Mouse (Mus musculus) macrophage (primary cell): Measurements from ENCODE around the gene Olfr1191-ps1. TPM values are rescaled to one million over a fixed set of nuclear protein-coding genes. Genes with fewer than 3 reads are reported as not detected.
"Not testable (repeated sequence)": the region's sequence is repeated elsewhere in the genome, so short reads cannot be mapped to it uniquely, and the experiment has no call there.

ENCODE experiments used
- H3K27ac ChIP-seq: fragments of 350-480 bp; formaldehyde crosslinking; 2 replicates; pipeline ENCODE4 v1.9.0; 2021
- H3K36me3 ChIP-seq: fragments of 350-480 bp; formaldehyde crosslinking; 2 replicates; pipeline ENCODE4 v1.9.0; 2021; ENCODE audit errors: inconsistent target
- H3K4me3 ChIP-seq: fragments of 350-480 bp; formaldehyde crosslinking; 2 replicates; pipeline ENCODE4 v1.9.0; 2021; ENCODE audit errors: inconsistent target
- H3K79me2 ChIP-seq: fragments of 350-480 bp; formaldehyde crosslinking; 2 replicates; pipeline ENCODE4 v1.9.0; 2021; ENCODE audit errors: inconsistent target
- WGBS: methylation state at CpG from one replicate; pipeline ENCODE4 v1.1.7; 2026; ENCODE audit warnings: inconsistent platforms; ENCODE audit not compliant: missing documents; 5-methylcytosine and 5-hydroxymethylcytosine counted together
- polyA plus RNA-seq: library from polyadenylated mRNA; stranded (reverse); fragments of 250-400 nt; gene quantifications from 3 replicates; pipeline ENCODE4 v1.2.4, GENCODE M21; 2018; ENCODE audit warnings: inconsistent platforms
- total RNA-seq, 78 experiments: library from RNA; depleted of rRNA; stranded (reverse); fragments of 250-400 nt; gene quantifications; 1 replicate in 9 of 78; 2 replicates in 24 of 78; 3 replicates in 43 of 78; 4 replicates in 2 of 78; pipeline ENCODE4 v1.2.4; 2018; ENCODE audit warnings: inconsistent platforms in 56 of 78

The Olfr1191-ps1 gene
- total RNA-seq (2018; cell fraction: chromatin; rRNA removed), result not detected
- total RNA-seq (2018; cell fraction: cytosol; rRNA removed), result not detected
- total RNA-seq (2018; cell fraction: nucleus; rRNA removed), result not detected
- not detected in 3 replicates for polyA plus RNA-seq

DNA sequence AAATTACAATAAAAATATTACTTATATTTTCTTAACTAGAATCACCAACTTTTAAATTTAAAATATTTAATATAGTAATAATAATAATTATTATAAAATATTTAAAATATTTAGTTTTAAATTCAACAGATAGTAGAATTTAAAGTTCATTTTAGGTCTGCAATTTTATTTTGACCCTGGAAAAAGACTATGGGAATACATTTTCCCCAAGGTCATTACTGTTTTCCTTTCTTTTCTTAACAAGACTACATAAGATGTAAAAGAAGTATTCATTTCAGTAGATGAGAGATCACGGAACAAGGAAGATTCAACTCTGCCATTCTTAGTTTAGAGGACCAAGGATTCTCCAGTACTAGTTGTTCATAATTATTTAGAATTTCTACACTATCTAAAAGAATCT lies at the start of gene Olfr1191-ps1:
Olfr1191-ps1 (plus strand) TSS at position 301 of the 400 bp plus-strand sequence.
- 89% methylated on average over 1 of the region's 1 CpGs for WGBS
- not testable (repeated sequence) for H3K4me3 ChIP-seq, H3K27ac ChIP-seq, H3K36me3 ChIP-seq, H3K79me2 ChIP-seq

DNA sequence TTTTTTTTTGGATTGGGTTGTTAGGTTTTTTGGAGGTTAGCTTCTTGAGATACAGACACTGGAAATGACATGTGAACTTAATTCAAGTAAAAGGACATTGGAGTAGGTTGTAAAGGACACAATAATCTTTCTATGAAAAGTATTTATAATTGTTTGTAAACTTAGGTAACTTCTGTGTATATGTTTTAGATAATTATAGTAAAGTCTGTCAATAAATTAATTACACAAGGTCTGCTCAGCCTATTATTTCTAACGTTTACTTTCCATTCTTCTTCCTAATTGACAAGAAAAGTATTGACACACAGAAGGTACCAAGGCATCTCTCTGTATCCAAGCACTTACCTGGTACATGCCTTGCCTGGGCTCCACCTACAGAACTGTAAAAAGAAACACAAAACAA lies 7.9 kb downstream of the Olfr1191-ps1 start, which contains the start of gene Olfr1192-ps1:
Olfr1192-ps1 (plus strand) TSS at position 301 of the 400 bp plus-strand sequence.
- H3K4me3 ChIP-seq, result no peak within 1 kb of the TSS
- H3K27ac ChIP-seq, result no peak within 1 kb of the TSS
- H3K36me3 ChIP-seq, result no peaks in the 10 kb centered on the region
- 44% methylated on average over 1 of the region's 1 CpGs for WGBS
- H3K79me2 ChIP-seq, result no peaks in the 10 kb centered on the region

- H3K4me3 ChIP-seq, H3K79me2 ChIP-seq, H3K36me3 ChIP-seq: not testable (repeated sequence)
These were observed 35.0 kb downstream of the Olfr1191-ps1 start, which contains the start of gene Olfr1193 for GRCm38 (mm10) chr2:88675328-88675727. Olfr1193 (plus strand) TSS chr2:88675628.

DNA sequence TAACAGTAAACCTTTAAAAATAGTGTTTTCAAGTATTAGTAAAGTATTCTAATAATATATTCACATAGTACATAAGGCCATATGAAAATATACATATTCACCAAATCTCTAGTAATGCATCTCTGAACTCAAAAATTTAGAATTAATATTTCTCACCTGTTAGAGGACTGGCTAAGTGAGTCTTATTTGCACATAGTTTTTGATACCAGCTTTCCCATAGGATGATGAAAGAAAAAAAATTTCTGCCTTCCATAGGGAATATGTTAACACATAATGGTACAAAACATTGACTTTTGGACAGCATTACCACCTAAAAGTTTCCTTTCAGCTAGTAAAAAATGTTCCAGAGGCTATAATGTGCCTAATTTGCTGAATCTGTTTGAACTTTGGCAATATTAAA lies 48.7 kb downstream of the Olfr1191-ps1 start, which contains the start of gene Olfr1195:
Olfr1195 (minus strand) TSS at position 101 of the 400 bp plus-strand sequence.
- no peak within 1 kb of the TSS for H3K4me3 ChIP-seq
- H3K27ac ChIP-seq, result no peak within 1 kb of the TSS
- no peaks in the 10 kb centered on the region for H3K79me2 ChIP-seq
- no peaks in the 10 kb centered on the region for H3K36me3 ChIP-seq

More at GRCm38 (mm10) chr2:88675328-88675727, 35.0 kb downstream of the Olfr1191-ps1 start, which contains the start of gene Olfr1193:
- not testable (repeated sequence) for H3K27ac ChIP-seq

Other genes starting within 250 kb of the Olfr1191-ps1 start
- gene Olfr1179, start 234.1 kb upstream of the Olfr1191-ps1 start, polyA plus RNA-seq, result not detected in 3 replicates
- not detected in 3 replicates for gene Olfr1180, start 221.4 kb upstream of the Olfr1191-ps1 start, polyA plus RNA-seq
- gene Olfr1181, start 214.4 kb upstream of the Olfr1191-ps1 start, polyA plus RNA-seq, result not detected in 3 replicates
- not detected in 3 replicates for gene Gm13757, start 191.4 kb upstream of the Olfr1191-ps1 start, polyA plus RNA-seq
- not detected in 3 replicates for gene Olfr1183, start 185.7 kb upstream of the Olfr1191-ps1 start, polyA plus RNA-seq
- gene Olfr1184, start 156.9 kb upstream of the Olfr1191-ps1 start, polyA plus RNA-seq, result not detected in 3 replicates
- not detected in 3 replicates for gene Olfr1185-ps1, start 147.2 kb upstream of the Olfr1191-ps1 start, polyA plus RNA-seq
- not detected in 3 replicates for gene Olfr1186, start 122.0 kb upstream of the Olfr1191-ps1 start, polyA plus RNA-seq
- gene Olfr1188, start 83.6 kb upstream of the Olfr1191-ps1 start, polyA plus RNA-seq, result not detected in 3 replicates
- not detected in 3 replicates for gene Olfr1189, start 54.1 kb upstream of the Olfr1191-ps1 start, polyA plus RNA-seq
- not detected in 3 replicates for gene Olfr1192-ps1, start 8.0 kb downstream of the Olfr1191-ps1 start, polyA plus RNA-seq
- gene Olfr1193, start 35.1 kb downstream of the Olfr1191-ps1 start, polyA plus RNA-seq, result not detected in 3 replicates
- not detected in 3 replicates for gene Olfr1195, start 48.6 kb downstream of the Olfr1191-ps1 start, polyA plus RNA-seq
- not detected in 3 replicates for gene Olfr1196, start 64.1 kb downstream of the Olfr1191-ps1 start, polyA plus RNA-seq
- gene Olfr1197, start 91.8 kb downstream of the Olfr1191-ps1 start, polyA plus RNA-seq, result not detected in 3 replicates
- not detected in 3 replicates for gene Olfr1198, start 110.8 kb downstream of the Olfr1191-ps1 start, polyA plus RNA-seq
- not detected in 3 replicates for gene Olfr1199, start 119.9 kb downstream of the Olfr1191-ps1 start, polyA plus RNA-seq
- not detected in 3 replicates for gene Olfr1200, start 129.9 kb downstream of the Olfr1191-ps1 start, polyA plus RNA-seq
- gene Olfr1201, start 152.5 kb downstream of the Olfr1191-ps1 start, polyA plus RNA-seq, result not detected in 3 replicates
- gene Olfr1202, start 174.0 kb downstream of the Olfr1191-ps1 start, polyA plus RNA-seq, result not detected in 3 replicates
- not detected in 3 replicates for gene Olfr1205, start 189.2 kb downstream of the Olfr1191-ps1 start, polyA plus RNA-seq
- not detected in 3 replicates for gene Olfr1204, start 208.8 kb downstream of the Olfr1191-ps1 start, polyA plus RNA-seq
- not detected in 3 replicates for gene Olfr1206, start 222.7 kb downstream of the Olfr1191-ps1 start, polyA plus RNA-seq